Mouse (Mus musculus): Measurements from ENCODE around the gene Nudt8. TPM values are rescaled to one million over a fixed set of nuclear protein-coding genes. Genes with fewer than 3 reads are reported as not detected.

Gene Nudt8
- polyA plus RNA-seq, 1 experiment from 2014 or later, result 25.8 TPM

GRCm38 (mm10) chr19:4000949-4001525 is 657 bp downstream of the Nudt8 start:
- Histone ChIP-seq H3K4me2 (ENCODE audit: low read depth, low read length) (peak overlapping the region; percentile 85), H3K9me3 (ENCODE audit: control insufficient read depth, low read length) (no peaks in the 10 kb centered on the region), H3K36me3 (ENCODE audit: control insufficient read depth, insufficient read depth, low read length) (peaks cover 4% of the 10 kb centered on the region; the same call in 1 of the 2 replicates), H3K9ac (ENCODE audit: low read depth, low read length) (peak overlapping the region; percentile 89), H3K4me3 (ENCODE audit: low read depth, low read length) (peak overlapping the region; percentile 71), H3K27ac (replicated peaks; ENCODE audit: low read depth, low read length) (peak overlapping the region; percentile 94), H3K4me1 (ENCODE audit: control insufficient read depth, insufficient read depth, low read length) (peaks cover 7% of the 10 kb centered on the region; the same call in 1 of the 2 replicates), H3K27me3 (replicated peaks; ENCODE audit: control insufficient read depth, insufficient read depth, low read length) (no peaks in the 10 kb centered on the region)
- WGBS, result 14% methylated on average over 16 of the region's 17 CpGs
- no peak for DNase-seq (ENCODE audit: low spot score)
- no peak for ATAC-seq (ENCODE audit: low read depth)

DNA sequence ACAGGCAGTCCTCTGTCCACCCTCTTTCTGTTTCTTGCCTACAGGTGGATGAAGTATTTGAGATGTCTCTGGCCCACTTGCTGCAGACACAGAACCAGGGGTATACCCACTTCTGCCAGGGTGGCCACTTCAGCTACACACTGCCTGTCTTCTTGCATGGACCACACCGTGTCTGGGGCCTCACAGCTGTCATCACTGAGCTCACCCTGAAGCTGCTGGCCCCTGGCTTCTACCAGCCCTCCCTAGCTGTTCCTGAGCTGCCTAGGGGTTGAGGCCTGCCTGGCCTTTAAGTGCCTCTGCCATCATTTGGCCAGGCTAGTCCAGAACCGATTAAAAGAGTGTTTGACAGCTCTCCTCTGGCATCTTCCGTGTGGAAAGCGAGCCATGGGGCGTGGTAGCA is 1.4 kb downstream of the Nudt8 start:
- H3K9me3 ChIP-seq (ENCODE audit: control insufficient read depth, low read length), result no peaks in the 10 kb centered on the region
- no peak for DNase-seq (ENCODE audit: low spot score)
- no peak for ATAC-seq (ENCODE audit: low read depth)
- H3K27me3 ChIP-seq (replicated peaks; ENCODE audit: control insufficient read depth, insufficient read depth, low read length), result no peaks in the 10 kb centered on the region
- WGBS, result 86% methylated on average over 5 of the region's 5 CpGs
- H3K4me3 ChIP-seq (ENCODE audit: low read depth, low read length), result no peak overlapping the region
- peaks cover 9% of the 10 kb centered on the region for H3K36me3 ChIP-seq (ENCODE audit: control insufficient read depth, insufficient read depth, low read length)
- peaks cover 7% of the 10 kb centered on the region; the same call in 1 of the 2 replicates for H3K4me1 ChIP-seq (ENCODE audit: control insufficient read depth, insufficient read depth, low read length)
- H3K9ac ChIP-seq (ENCODE audit: low read depth, low read length), result no peak overlapping the region
- no peak overlapping the region for H3K27ac ChIP-seq (replicated peaks; ENCODE audit: low read depth, low read length)
- H3K4me2 ChIP-seq (ENCODE audit: low read depth, low read length), result peak overlapping the region; percentile 85; the same call in 1 of the 2 replicates

GRCm38 (mm10) chr19:4003112-4003511 is 2.7 kb downstream of the Nudt8 start, which contains the start of gene Doc2g:
TSS of gene Doc2g (plus strand) at chr19:4003313.
- H3K27ac ChIP-seq (replicated peaks; ENCODE audit: low read depth, low read length), result no peak within 1 kb of the TSS
- DNase-seq (ENCODE audit: low spot score) (no peak), ATAC-seq (ENCODE audit: low read depth) (no peak)
- H3K9ac ChIP-seq (ENCODE audit: low read depth, low read length), result no peak within 1 kb of the TSS
- no peaks in the 10 kb centered on the region for H3K9me3 ChIP-seq (ENCODE audit: control insufficient read depth, low read length)
- peaks cover 7% of the 10 kb centered on the region; the same call in 1 of the 2 replicates for H3K4me1 ChIP-seq (ENCODE audit: control insufficient read depth, insufficient read depth, low read length)
- 64% methylated on average over 1 of the region's 1 CpGs for WGBS
- H3K36me3 ChIP-seq (ENCODE audit: control insufficient read depth, insufficient read depth, low read length), result peaks cover 22% of the 10 kb centered on the region
- no peak within 1 kb of the TSS for H3K4me3 ChIP-seq (ENCODE audit: low read depth, low read length)
- H3K4me2 ChIP-seq (ENCODE audit: low read depth, low read length), result no peak within 1 kb of the TSS
- no peaks in the 10 kb centered on the region for H3K27me3 ChIP-seq (replicated peaks; ENCODE audit: control insufficient read depth, insufficient read depth, low read length)

DNA sequence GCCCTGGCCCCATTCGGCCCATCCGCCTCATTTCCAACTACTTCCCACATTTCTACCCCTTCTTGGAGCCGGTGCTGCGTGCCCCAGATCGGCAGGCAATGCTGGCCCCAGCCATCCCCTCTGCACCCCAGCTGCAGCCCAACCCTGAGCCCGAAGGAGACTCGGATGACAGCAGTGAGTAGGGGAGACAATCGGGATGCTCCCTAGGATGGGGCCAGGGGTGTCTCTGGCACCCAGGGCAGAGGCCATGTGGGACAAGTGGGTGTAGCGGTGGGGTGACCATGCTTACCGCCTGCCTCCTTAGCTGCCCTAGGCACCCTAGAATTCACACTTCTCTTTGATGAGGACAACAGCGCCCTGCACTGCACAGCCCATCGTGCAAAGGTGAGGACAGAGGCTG is 3.3 kb downstream of the Nudt8 start:
- Histone ChIP-seq H3K36me3 (ENCODE audit: control insufficient read depth, insufficient read depth, low read length) (peaks cover 28% of the 10 kb centered on the region), H3K4me2 (ENCODE audit: low read depth, low read length) (no peak overlapping the region), H3K4me1 (ENCODE audit: control insufficient read depth, insufficient read depth, low read length) (peaks cover 7% of the 10 kb centered on the region; the same call in 1 of the 2 replicates), H3K9me3 (ENCODE audit: control insufficient read depth, low read length) (no peaks in the 10 kb centered on the region), H3K4me3 (ENCODE audit: low read depth, low read length) (no peak overlapping the region), H3K27ac (replicated peaks; ENCODE audit: low read depth, low read length) (no peak overlapping the region), H3K9ac (ENCODE audit: low read depth, low read length) (no peak overlapping the region), H3K27me3 (replicated peaks; ENCODE audit: control insufficient read depth, insufficient read depth, low read length) (no peaks in the 10 kb centered on the region)
- ATAC-seq (ENCODE audit: low read depth), result no peak
- 76% methylated on average over 9 of the region's 12 CpGs for WGBS
- DNase-seq (ENCODE audit: low spot score), result no peak

- WGBS, result 86% methylated on average over 15 of the region's 15 CpGs
- ATAC-seq (ENCODE audit: low read depth), result no peak
- Histone ChIP-seq H3K9me3 (ENCODE audit: control insufficient read depth, low read length) (no peaks in the 10 kb centered on the region), H3K27me3 (replicated peaks; ENCODE audit: control insufficient read depth, insufficient read depth, low read length) (no peaks in the 10 kb centered on the region), H3K9ac (ENCODE audit: low read depth, low read length) (no peak overlapping the region), H3K4me2 (ENCODE audit: low read depth, low read length) (no peak overlapping the region), H3K27ac (replicated peaks; ENCODE audit: low read depth, low read length) (no peak overlapping the region), H3K4me1 (ENCODE audit: control insufficient read depth, insufficient read depth, low read length) (peaks cover 7% of the 10 kb centered on the region; the same call in 1 of the 2 replicates), H3K36me3 (ENCODE audit: control insufficient read depth, insufficient read depth, low read length) (peaks cover 35% of the 10 kb centered on the region), H3K4me3 (ENCODE audit: low read depth, low read length) (no peak overlapping the region)
- no peak for DNase-seq (ENCODE audit: low spot score)
Observed at GRCm38 (mm10) chr19:4004331-4004730, 4.0 kb downstream of the Nudt8 start.

DNA sequence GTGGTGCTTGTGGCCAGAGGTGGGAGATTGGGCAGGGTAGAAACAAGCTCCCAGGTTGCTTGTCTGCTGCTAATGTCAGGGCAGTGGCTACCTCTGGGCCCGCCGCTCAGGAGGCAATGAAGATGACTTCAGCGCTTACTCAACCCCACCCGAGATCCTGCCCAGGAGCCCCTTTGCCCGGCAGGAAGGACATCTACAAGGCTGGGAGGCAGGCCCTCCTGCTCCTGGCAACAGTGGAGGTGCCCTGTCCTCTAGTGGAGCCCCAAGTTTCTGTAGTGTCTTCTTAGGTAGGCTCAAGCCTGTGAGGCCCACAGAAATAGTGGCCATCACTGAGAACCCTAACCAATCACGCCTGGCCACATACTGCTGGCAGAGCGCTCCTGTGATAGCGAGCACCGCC is 4.7 kb downstream of the Nudt8 start:
- WGBS, result 86% methylated on average over 7 of the region's 9 CpGs
- no peak overlapping the region for H3K4me2 ChIP-seq (ENCODE audit: low read depth, low read length)
- H3K9me3 ChIP-seq (ENCODE audit: control insufficient read depth, low read length), result no peaks in the 10 kb centered on the region
- H3K4me1 ChIP-seq (ENCODE audit: control insufficient read depth, insufficient read depth, low read length), result peaks cover 7% of the 10 kb centered on the region; the same call in 1 of the 2 replicates
- H3K4me3 ChIP-seq (ENCODE audit: low read depth, low read length), result no peak overlapping the region
- DNase-seq (ENCODE audit: low spot score) (no peak), ATAC-seq (ENCODE audit: low read depth) (no peak)
- no peak overlapping the region for H3K27ac ChIP-seq (replicated peaks; ENCODE audit: low read depth, low read length)
- no peaks in the 10 kb centered on the region for H3K27me3 ChIP-seq (replicated peaks; ENCODE audit: control insufficient read depth, insufficient read depth, low read length)
- peaks cover 40% of the 10 kb centered on the region for H3K36me3 ChIP-seq (ENCODE audit: control insufficient read depth, insufficient read depth, low read length)
- H3K9ac ChIP-seq (ENCODE audit: low read depth, low read length), result no peak overlapping the region

GRCm38 (mm10) chr19:4005971-4006370 is 5.6 kb downstream of the Nudt8 start:
- H3K27ac ChIP-seq (replicated peaks; ENCODE audit: low read depth, low read length), result no peak overlapping the region
- WGBS, result 94% methylated on average over 8 of the region's 8 CpGs

GRCm38 (mm10) chr19:4011086-4011485 is 10.7 kb downstream of the Nudt8 start:
- Histone ChIP-seq H3K27ac (replicated peaks; ENCODE audit: low read depth, low read length) (no peak overlapping the region), H3K27me3 (replicated peaks; ENCODE audit: control insufficient read depth, insufficient read depth, low read length) (no peaks in the 10 kb centered on the region), H3K4me2 (ENCODE audit: low read depth, low read length) (no peak overlapping the region), H3K4me1 (ENCODE audit: control insufficient read depth, insufficient read depth, low read length) (peaks cover 4% of the 10 kb centered on the region; the same call in 1 of the 2 replicates), H3K4me3 (ENCODE audit: low read depth, low read length) (no peak overlapping the region), H3K9me3 (ENCODE audit: control insufficient read depth, low read length) (no peaks in the 10 kb centered on the region), H3K9ac (ENCODE audit: low read depth, low read length) (no peak overlapping the region), H3K36me3 (ENCODE audit: control insufficient read depth, insufficient read depth, low read length) (peaks cover 36% of the 10 kb centered on the region)
- ATAC-seq (ENCODE audit: low read depth), result no peak
- no peak for DNase-seq (ENCODE audit: low spot score)
- 95% methylated on average over 5 of the region's 5 CpGs for WGBS

More at GRCm38 (mm10) chr19:4005971-4006370, 5.6 kb downstream of the Nudt8 start:
- H3K4me1 ChIP-seq (ENCODE audit: control insufficient read depth, insufficient read depth, low read length), result peaks cover 4% of the 10 kb centered on the region; the same call in 1 of the 2 replicates
- DNase-seq (ENCODE audit: low spot score), result no peak
- H3K4me3 ChIP-seq (ENCODE audit: low read depth, low read length), result no peak overlapping the region
- H3K36me3 ChIP-seq (ENCODE audit: control insufficient read depth, insufficient read depth, low read length), result peaks cover 40% of the 10 kb centered on the region
- H3K27me3 ChIP-seq (replicated peaks; ENCODE audit: control insufficient read depth, insufficient read depth, low read length), result no peaks in the 10 kb centered on the region
- H3K4me2 ChIP-seq (ENCODE audit: low read depth, low read length), result no peak overlapping the region
- no peaks in the 10 kb centered on the region for H3K9me3 ChIP-seq (ENCODE audit: control insufficient read depth, low read length)
- H3K9ac ChIP-seq (ENCODE audit: low read depth, low read length), result 0 out of 2 replicates have a peak overlapping the region, but pooled peaks have one; percentile 8
- no peak for ATAC-seq (ENCODE audit: low read depth)

All from embryonic facial prominence, embryonic 14.5 days (tissue).